Mouse (Mus musculus) intestine, postnatal 0 days (tissue): Measurements from ENCODE around the gene Ctf2. TPM values are rescaled to one million over a fixed set of nuclear protein-coding genes. Genes with fewer than 3 reads are reported as not detected.
A peak's percentile ranks its signal among the peaks of the same experiment; 100 is the strongest.

Experiments
- ATAC-seq: fragments of 200-750 bp; cut with Nextera tagmentation; 2 replicates; pipeline ENCODE4 v1.8.0; 2017; ENCODE audit warnings: mild to moderate bottlenecking, moderate TSS enrichment, moderate library complexity
- H3K27ac ChIP-seq: fragments of 300-500 bp; sonication (generic); 2 replicates; pipeline ENCODE4 v1.5.1; 2014; ENCODE audit warnings: mild to moderate bottlenecking, low read depth, low read length, moderate library complexity
- H3K27me3 ChIP-seq: fragments of 300-500 bp; sonication (generic); replicated peaks from 2 replicates; pipeline ENCODE4 v1.6.1; 2014; ENCODE audit warnings: low read length, mixed read lengths; ENCODE audit not compliant: control insufficient read depth, insufficient read depth
- H3K36me3 ChIP-seq: fragments of 300-500 bp; sonication (generic); 2 replicates; pipeline ENCODE4 v1.6.1; 2014; ENCODE audit warnings: mild to moderate bottlenecking, moderate library complexity; ENCODE audit not compliant: control insufficient read depth, insufficient read depth
- H3K4me1 ChIP-seq: fragments of 300-500 bp; sonication (generic); replicated peaks from 2 replicates; pipeline ENCODE4 v1.6.1; 2014; ENCODE audit warnings: antibody characterized with exemption, low read length, mixed read lengths; ENCODE audit not compliant: control insufficient read depth, insufficient read depth
- H3K4me2 ChIP-seq: fragments of 300-500 bp; sonication (generic); replicated peaks from 2 replicates; pipeline ENCODE4 v1.6.1; 2014; ENCODE audit warnings: low read depth, mild to moderate bottlenecking, moderate library complexity
- H3K4me3 ChIP-seq: fragments of 300-500 bp; sonication (generic); 2 replicates; pipeline ENCODE4 v1.5.1; 2014; ENCODE audit warnings: low read depth, low read length
- H3K9ac ChIP-seq: fragments of 300-500 bp; sonication (generic); 2 replicates; pipeline ENCODE4 v1.6.1; 2014; ENCODE audit warnings: mild to moderate bottlenecking, low read depth, low read length
- H3K9me3 ChIP-seq: fragments of 300-500 bp; sonication (generic); 2 replicates; pipeline ENCODE4 v1.6.1; 2016; ENCODE audit warnings: mixed run types; ENCODE audit not compliant: control insufficient read depth
- CTCF ChIP-seq: sonication (generic); IDR thresholded peaks from 2 replicates; pipeline ENCODE4 v1.5.1; 2016; ENCODE audit warnings: low read depth, mild to moderate bottlenecking, control low read depth, antibody characterized with exemption, moderate library complexity
- WGBS: fragments of 180-500 bp; shearing (Covaris S2); extraction: QIAGEN DNeasy Blood & Tissue Kit; methylation state at CpG from one replicate; pipeline ENCODE4 v1.1.7; 2014; 5-methylcytosine and 5-hydroxymethylcytosine counted together
- polyA plus RNA-seq: library from polyadenylated mRNA; unstranded; fragments of >200 nt; fragmentation: Nextera tagmentation; extraction: Ambion mirVana; gene quantifications from 2 replicates; pipeline ENCODE4 v1.2.1, GENCODE M21; 2015

Ctf2 gene
- polyA plus RNA-seq, 1 experiment from 2014 or later = not detected

- H3K4me3 ChIP-seq = no peak overlapping the region
- H3K4me1 ChIP-seq = 0 out of 2 replicates have a peak, but pooled peaks cover 3% of the 10 kb centered on the region
- H3K9me3 ChIP-seq = no peaks in the 10 kb centered on the region
- no peak for ATAC-seq
- peaks cover 50% of the 10 kb centered on the region for H3K36me3 ChIP-seq
- no peak for TF ChIP-seq CTCF
- no peak overlapping the region for H3K9ac ChIP-seq
- no peaks in the 10 kb centered on the region for H3K27me3 ChIP-seq
- H3K4me2 ChIP-seq = no peak overlapping the region
- no peak overlapping the region for H3K27ac ChIP-seq
- 87% methylated on average over 4 of the region's 4 CpGs for WGBS
Measured at GRCm38 (mm10) chr7:127763642-127764041, 31.7 kb upstream of the Ctf2 start.

- Histone ChIP-seq H3K9me3 (no peaks in the 10 kb centered on the region), H3K36me3 (peaks cover 50% of the 10 kb centered on the region), H3K4me1 (no peaks in the 10 kb centered on the region), H3K9ac (no peak overlapping the region), H3K27me3 (no peaks in the 10 kb centered on the region), H3K4me3 (no peak overlapping the region), H3K27ac (0 out of 2 replicates have a peak overlapping the region, but pooled peaks have one; percentile 3), H3K4me2 (no peak overlapping the region)
- peak; percentile 98 for TF ChIP-seq CTCF
- 23% methylated on average over 7 of the region's 7 CpGs for WGBS
- peak; percentile 56 for ATAC-seq
Measured at GRCm38 (mm10) chr7:127761026-127761425, 29.1 kb upstream of the Ctf2 start.

GRCm38 (mm10) chr7:127760478-127760877 lies 28.5 kb upstream of the Ctf2 start:
- Histone ChIP-seq H3K36me3 (peaks cover 48% of the 10 kb centered on the region), H3K9me3 (no peaks in the 10 kb centered on the region), H3K9ac (no peak overlapping the region), H3K4me2 (no peak overlapping the region), H3K4me1 (no peaks in the 10 kb centered on the region), H3K4me3 (no peak overlapping the region), H3K27ac (peak overlapping the region; percentile 3; the same call in 1 of the 2 replicates), H3K27me3 (no peaks in the 10 kb centered on the region)
- WGBS = 34% methylated on average over 3 of the region's 3 CpGs
- no peak for TF ChIP-seq CTCF
- ATAC-seq = peak; percentile 22; the same call in 1 of the 2 replicates

- H3K27ac ChIP-seq = no peak overlapping the region
Measured at GRCm38 (mm10) chr7:127759716-127760115, 27.8 kb upstream of the Ctf2 start.

GRCm38 (mm10) chr7:127753741-127754140 lies 21.8 kb upstream of the Ctf2 start:
- Histone ChIP-seq H3K27me3 (no peaks in the 10 kb centered on the region), H3K27ac (no peak overlapping the region), H3K4me2 (no peak overlapping the region), H3K36me3 (peaks cover 83% of the 10 kb centered on the region), H3K4me3 (no peak overlapping the region), H3K4me1 (no peaks in the 10 kb centered on the region), H3K9me3 (no peaks in the 10 kb centered on the region), H3K9ac (no peak overlapping the region)
- no peak for ATAC-seq
- TF ChIP-seq CTCF = no peak
- 75% methylated on average over 7 of the region's 7 CpGs for WGBS

More at GRCm38 (mm10) chr7:127759716-127760115, 27.8 kb upstream of the Ctf2 start:
- 59% methylated on average over 6 of the region's 6 CpGs for WGBS
- no peaks in the 10 kb centered on the region for H3K27me3 ChIP-seq
- no peaks in the 10 kb centered on the region for H3K4me1 ChIP-seq
- ATAC-seq = no peak
- no peaks in the 10 kb centered on the region for H3K9me3 ChIP-seq
- no peak overlapping the region for H3K9ac ChIP-seq
- H3K4me2 ChIP-seq = no peak overlapping the region
- TF ChIP-seq CTCF = no peak
- peaks cover 54% of the 10 kb centered on the region for H3K36me3 ChIP-seq
- no peak overlapping the region for H3K4me3 ChIP-seq

GRCm38 (mm10) chr7:127753158-127753557 lies 21.2 kb upstream of the Ctf2 start:
- TF ChIP-seq CTCF = no peak
- H3K4me1 ChIP-seq = no peaks in the 10 kb centered on the region
- H3K9ac ChIP-seq = no peak overlapping the region
- H3K36me3 ChIP-seq = peaks cover 89% of the 10 kb centered on the region
- no peaks in the 10 kb centered on the region for H3K27me3 ChIP-seq
- no peak overlapping the region for H3K4me3 ChIP-seq
- no peaks in the 10 kb centered on the region for H3K9me3 ChIP-seq
- no peak overlapping the region for H3K27ac ChIP-seq
- no peak for ATAC-seq
- 54% methylated on average over 5 of the region's 5 CpGs for WGBS
- H3K4me2 ChIP-seq = no peak overlapping the region

- Histone ChIP-seq H3K9me3 (no peaks in the 10 kb centered on the region), H3K36me3 (peaks cover 81% of the 10 kb centered on the region), H3K4me2 (no peak overlapping the region), H3K27ac (no peak overlapping the region), H3K4me3 (no peak overlapping the region), H3K27me3 (no peaks in the 10 kb centered on the region), H3K4me1 (no peaks in the 10 kb centered on the region), H3K9ac (no peak overlapping the region)
- no peak for ATAC-seq
- WGBS = 92% methylated on average over 27 of the region's 27 CpGs
- TF ChIP-seq CTCF = no peak
Measured at GRCm38 (mm10) chr7:127752069-127752468, 20.1 kb upstream of the Ctf2 start.
